Mouse (Mus musculus): ENCODE results near the gene Faim2. TPM values are rescaled to one million over a fixed set of nuclear protein-coding genes. Genes with fewer than 3 reads are reported as not detected.

The Faim2 gene
- polyA plus RNA-seq, 1 experiment from 2014 or later = 0.29 TPM

DNA sequence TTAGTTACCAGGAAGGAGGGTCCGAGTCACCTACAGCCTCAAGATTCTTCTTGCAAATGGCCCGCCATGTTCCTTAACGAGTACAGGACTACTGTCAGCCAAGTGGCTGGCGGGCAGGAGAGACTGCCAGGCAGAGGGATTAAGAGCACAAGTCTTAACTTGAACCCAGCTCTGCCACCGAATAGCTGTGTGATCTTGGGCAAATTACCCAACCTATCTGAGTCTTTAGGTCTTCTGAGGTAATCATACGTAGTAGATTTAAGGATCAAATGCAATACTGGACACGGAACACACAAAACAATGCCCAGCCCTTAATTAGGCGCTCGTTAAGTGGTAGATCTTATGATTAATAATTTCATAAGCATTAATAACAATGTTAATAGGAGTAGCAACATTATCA lies 8.3 kb downstream of the Faim2 start:
- no peaks in the 10 kb centered on the region for H3K9me3 ChIP-seq (ENCODE audit: control insufficient read depth, low read depth, low read length)
- 94% methylated on average over 9 of the region's 9 CpGs for WGBS
- H3K27me3 ChIP-seq (ENCODE audit: control insufficient read depth, insufficient read depth, low read length) = no peaks in the 10 kb centered on the region
- no peaks in the 10 kb centered on the region for H3K36me3 ChIP-seq (ENCODE audit: control insufficient read depth, insufficient read depth, low read length)
- ATAC-seq (ENCODE audit: insufficient number of reproducible peaks, insufficient read depth, low FRiP score, low read depth) = no peak
- no peaks in the 10 kb centered on the region for H3K4me1 ChIP-seq (ENCODE audit: control insufficient read depth, insufficient read depth, low read length)
- no peak overlapping the region for H3K27ac ChIP-seq (ENCODE audit: low read length)
- no peak overlapping the region for H3K4me3 ChIP-seq (ENCODE audit: low read depth, low read length)
- no peak overlapping the region for H3K9ac ChIP-seq (replicated peaks; ENCODE audit: low read depth, low read length)
- H3K4me2 ChIP-seq (replicated peaks; ENCODE audit: low read depth, low read length) = no peak overlapping the region

DNA sequence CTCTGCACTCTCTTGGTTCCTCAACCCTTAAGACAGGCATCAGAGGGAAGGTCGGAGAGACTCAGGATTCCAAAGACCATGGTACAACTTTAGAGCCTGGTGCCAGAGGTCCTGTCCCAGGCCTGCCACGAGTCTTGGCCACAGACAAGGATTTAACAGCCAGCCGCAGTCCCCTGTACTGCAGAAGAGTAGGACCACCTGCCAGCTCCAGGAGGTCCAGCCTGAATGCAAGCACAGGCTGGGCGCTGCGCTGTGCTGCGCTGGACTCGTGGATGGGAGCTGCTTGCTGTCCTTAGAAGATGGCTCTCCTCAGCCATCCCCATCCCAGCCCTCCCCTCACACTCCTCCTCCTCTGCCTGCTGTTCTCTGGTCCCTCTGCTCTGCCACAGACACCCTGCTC lies 10.2 kb downstream of the Faim2 start:
- no peaks in the 10 kb centered on the region for H3K36me3 ChIP-seq (ENCODE audit: control insufficient read depth, insufficient read depth, low read length)
- H3K9me3 ChIP-seq (ENCODE audit: control insufficient read depth, low read depth, low read length) = no peaks in the 10 kb centered on the region
- no peak overlapping the region for H3K9ac ChIP-seq (replicated peaks; ENCODE audit: low read depth, low read length)
- no peak overlapping the region for H3K4me3 ChIP-seq (ENCODE audit: low read depth, low read length)
- ATAC-seq (ENCODE audit: insufficient number of reproducible peaks, insufficient read depth, low FRiP score, low read depth) = no peak
- no peak overlapping the region for H3K27ac ChIP-seq (ENCODE audit: low read length)
- 66% methylated on average over 7 of the region's 7 CpGs for WGBS
- H3K4me1 ChIP-seq (ENCODE audit: control insufficient read depth, insufficient read depth, low read length) = no peaks in the 10 kb centered on the region
- no peaks in the 10 kb centered on the region for H3K27me3 ChIP-seq (ENCODE audit: control insufficient read depth, insufficient read depth, low read length)
- H3K4me2 ChIP-seq (replicated peaks; ENCODE audit: low read depth, low read length) = no peak overlapping the region

DNA sequence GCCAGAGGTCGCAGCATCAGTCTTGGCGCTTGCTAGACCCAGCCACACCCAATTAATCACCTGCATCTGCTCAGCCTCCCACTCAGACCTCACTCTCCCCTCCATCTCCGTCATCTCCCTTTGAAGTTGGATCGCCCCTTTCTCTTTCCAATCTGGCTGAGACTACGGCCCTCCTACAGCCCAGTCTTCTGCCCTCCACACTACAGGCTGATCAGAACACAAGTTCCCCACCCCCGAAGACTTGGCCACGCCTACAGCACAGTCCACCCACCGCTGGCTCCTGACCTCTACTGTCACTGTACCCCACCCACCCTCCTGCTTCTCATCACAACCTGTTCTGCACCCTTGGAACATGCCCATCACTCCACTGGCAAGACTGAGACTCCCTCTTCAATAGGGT lies 11.2 kb downstream of the Faim2 start:
- H3K9me3 ChIP-seq (ENCODE audit: control insufficient read depth, low read depth, low read length) = no peaks in the 10 kb centered on the region
- WGBS = 39% methylated on average over 8 of the region's 8 CpGs
- H3K4me2 ChIP-seq (replicated peaks; ENCODE audit: low read depth, low read length) = no peak overlapping the region
- no peak overlapping the region for H3K27ac ChIP-seq (ENCODE audit: low read length)
- no peaks in the 10 kb centered on the region for H3K4me1 ChIP-seq (ENCODE audit: control insufficient read depth, insufficient read depth, low read length)
- no peaks in the 10 kb centered on the region for H3K27me3 ChIP-seq (ENCODE audit: control insufficient read depth, insufficient read depth, low read length)
- no peaks in the 10 kb centered on the region for H3K36me3 ChIP-seq (ENCODE audit: control insufficient read depth, insufficient read depth, low read length)
- H3K9ac ChIP-seq (replicated peaks; ENCODE audit: low read depth, low read length) = no peak overlapping the region
- peak; percentile 61; the same call in 1 of the 2 replicates for ATAC-seq (ENCODE audit: insufficient number of reproducible peaks, insufficient read depth, low FRiP score, low read depth)
- H3K4me3 ChIP-seq (ENCODE audit: low read depth, low read length) = no peak overlapping the region

- Histone ChIP-seq H3K4me2 (replicated peaks; ENCODE audit: low read depth, low read length) (no peak overlapping the region), H3K36me3 (ENCODE audit: control insufficient read depth, insufficient read depth, low read length) (no peaks in the 10 kb centered on the region), H3K4me3 (ENCODE audit: low read depth, low read length) (no peak overlapping the region), H3K27me3 (ENCODE audit: control insufficient read depth, insufficient read depth, low read length) (no peaks in the 10 kb centered on the region), H3K9me3 (ENCODE audit: control insufficient read depth, low read depth, low read length) (no peaks in the 10 kb centered on the region), H3K27ac (ENCODE audit: low read length) (no peak overlapping the region), H3K9ac (replicated peaks; ENCODE audit: low read depth, low read length) (no peak overlapping the region), H3K4me1 (ENCODE audit: control insufficient read depth, insufficient read depth, low read length) (no peaks in the 10 kb centered on the region)
- no peak for ATAC-seq (ENCODE audit: insufficient number of reproducible peaks, insufficient read depth, low FRiP score, low read depth)
- 82% methylated on average over 15 of the region's 15 CpGs for WGBS
Measured at GRCm38 (mm10) chr15:99511797-99512525, 16.0 kb downstream of the Faim2 start.

GRCm38 (mm10) chr15:99510621-99511020 lies 17.3 kb downstream of the Faim2 start:
- WGBS = 73% methylated on average over 3 of the region's 3 CpGs
- no peak overlapping the region for H3K4me2 ChIP-seq (replicated peaks; ENCODE audit: low read depth, low read length)
- no peak overlapping the region for H3K9ac ChIP-seq (replicated peaks; ENCODE audit: low read depth, low read length)
- H3K36me3 ChIP-seq (ENCODE audit: control insufficient read depth, insufficient read depth, low read length) = no peaks in the 10 kb centered on the region
- H3K9me3 ChIP-seq (ENCODE audit: control insufficient read depth, low read depth, low read length) = no peaks in the 10 kb centered on the region
- 0 out of 2 replicates have a peak, but pooled peaks have one; percentile 21 for ATAC-seq (ENCODE audit: insufficient number of reproducible peaks, insufficient read depth, low FRiP score, low read depth)
- H3K27ac ChIP-seq (ENCODE audit: low read length) = no peak overlapping the region
- peaks cover 7% of the 10 kb centered on the region for H3K4me1 ChIP-seq (ENCODE audit: control insufficient read depth, insufficient read depth, low read length)
- no peaks in the 10 kb centered on the region for H3K27me3 ChIP-seq (ENCODE audit: control insufficient read depth, insufficient read depth, low read length)
- H3K4me3 ChIP-seq (ENCODE audit: low read depth, low read length) = no peak overlapping the region

- Histone ChIP-seq H3K27ac (ENCODE audit: low read length) (no peak overlapping the region), H3K4me3 (ENCODE audit: low read depth, low read length) (no peak overlapping the region), H3K4me1 (ENCODE audit: control insufficient read depth, insufficient read depth, low read length) (peaks cover 15% of the 10 kb centered on the region), H3K9ac (replicated peaks; ENCODE audit: low read depth, low read length) (no peak overlapping the region), H3K27me3 (ENCODE audit: control insufficient read depth, insufficient read depth, low read length) (no peaks in the 10 kb centered on the region), H3K36me3 (ENCODE audit: control insufficient read depth, insufficient read depth, low read length) (no peaks in the 10 kb centered on the region), H3K4me2 (replicated peaks; ENCODE audit: low read depth, low read length) (no peak overlapping the region), H3K9me3 (ENCODE audit: control insufficient read depth, low read depth, low read length) (no peaks in the 10 kb centered on the region)
- no peak for ATAC-seq (ENCODE audit: insufficient number of reproducible peaks, insufficient read depth, low FRiP score, low read depth)
- WGBS = 49% methylated on average over 7 of the region's 7 CpGs
Measured at GRCm38 (mm10) chr15:99509840-99510239, 18.1 kb downstream of the Faim2 start.

DNA sequence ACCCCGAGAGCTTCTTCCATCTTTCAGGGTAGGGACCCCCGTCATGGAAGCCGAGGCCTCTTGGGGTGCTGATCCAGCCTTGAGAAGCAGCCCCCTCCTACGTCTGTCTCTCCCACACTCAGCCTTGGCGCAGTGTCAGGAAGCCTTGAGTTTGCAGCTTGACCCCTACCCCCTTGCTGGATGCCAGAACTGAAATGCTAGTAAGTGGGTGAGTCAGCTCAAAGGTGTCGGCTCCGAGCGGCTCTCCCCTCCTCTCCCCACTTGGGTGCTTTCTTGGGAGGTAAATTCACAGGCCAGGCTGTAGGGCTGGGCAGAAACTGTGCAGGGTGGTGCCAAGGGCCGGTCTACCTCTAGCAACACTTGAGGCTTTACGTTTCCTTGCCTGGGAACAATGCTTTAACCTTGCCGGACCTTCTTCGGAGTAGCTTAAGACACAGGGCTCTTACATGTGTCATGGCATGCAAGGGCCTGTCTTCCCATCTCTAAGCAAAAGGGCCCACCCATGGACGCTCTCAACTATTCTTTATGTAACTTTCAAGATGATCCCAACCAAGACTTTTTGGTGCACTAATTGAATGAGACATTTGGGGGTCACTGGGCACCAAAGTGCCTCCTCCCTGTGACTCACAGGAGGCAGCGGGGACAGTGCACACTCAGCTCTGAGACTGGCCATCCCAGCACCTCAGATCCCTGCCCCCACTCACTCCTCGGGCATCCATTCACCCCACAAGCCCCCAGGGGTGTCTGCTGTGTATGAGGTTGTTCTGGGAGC lies 22.5 kb downstream of the Faim2 start:
- H3K36me3 ChIP-seq (ENCODE audit: control insufficient read depth, insufficient read depth, low read length) = no peaks in the 10 kb centered on the region
- H3K9ac ChIP-seq (replicated peaks; ENCODE audit: low read depth, low read length) = no peak overlapping the region
- no peak; the same call in 1 of the 2 replicates for ATAC-seq (ENCODE audit: insufficient number of reproducible peaks, insufficient read depth, low FRiP score, low read depth)
- peak overlapping the region; percentile 21; the same call in 1 of the 2 replicates for H3K27ac ChIP-seq (ENCODE audit: low read length)
- peaks cover 29% of the 10 kb centered on the region for H3K4me1 ChIP-seq (ENCODE audit: control insufficient read depth, insufficient read depth, low read length)
- H3K4me2 ChIP-seq (replicated peaks; ENCODE audit: low read depth, low read length) = no peak overlapping the region
- no peaks in the 10 kb centered on the region for H3K27me3 ChIP-seq (ENCODE audit: control insufficient read depth, insufficient read depth, low read length)
- no peaks in the 10 kb centered on the region for H3K9me3 ChIP-seq (ENCODE audit: control insufficient read depth, low read depth, low read length)
- H3K4me3 ChIP-seq (ENCODE audit: low read depth, low read length) = no peak overlapping the region
- whole genome bisulfite sequencing = 59% methylated on average over 15 of the region's 15 CpGs

DNA sequence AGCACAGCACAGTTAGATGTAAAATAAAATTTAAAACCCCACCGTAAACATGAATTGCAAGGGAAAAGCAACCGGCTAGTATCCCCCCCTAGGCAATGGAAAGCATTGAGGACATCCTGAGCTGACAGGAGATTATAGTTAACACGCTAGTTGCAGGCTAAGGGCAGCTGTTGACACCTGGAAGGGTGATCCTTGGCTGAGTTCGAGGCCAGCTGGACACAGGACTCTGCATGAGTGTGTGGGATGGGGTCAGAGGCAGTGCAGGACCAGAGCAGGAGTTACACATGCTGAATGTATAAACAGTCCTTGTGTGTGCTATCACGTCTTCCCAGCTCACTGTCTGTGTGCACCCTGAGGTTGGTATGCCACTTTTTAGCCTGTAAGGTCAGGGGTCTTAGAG lies 24.7 kb downstream of the Faim2 start:
- Histone ChIP-seq H3K4me1 (ENCODE audit: control insufficient read depth, insufficient read depth, low read length) (peaks cover 29% of the 10 kb centered on the region), H3K36me3 (ENCODE audit: control insufficient read depth, insufficient read depth, low read length) (no peaks in the 10 kb centered on the region), H3K27me3 (ENCODE audit: control insufficient read depth, insufficient read depth, low read length) (no peaks in the 10 kb centered on the region), H3K9me3 (ENCODE audit: control insufficient read depth, low read depth, low read length) (no peaks in the 10 kb centered on the region), H3K4me2 (replicated peaks; ENCODE audit: low read depth, low read length) (no peak overlapping the region), H3K27ac (ENCODE audit: low read length) (no peak overlapping the region), H3K4me3 (ENCODE audit: low read depth, low read length) (no peak overlapping the region), H3K9ac (replicated peaks; ENCODE audit: low read depth, low read length) (no peak overlapping the region)
- no peak for ATAC-seq (ENCODE audit: insufficient number of reproducible peaks, insufficient read depth, low FRiP score, low read depth)
- WGBS = 50% methylated on average over 5 of the region's 5 CpGs

Data from stomach, embryonic 14.5 days (tissue).